Mouse (Mus musculus): ENCODE data around the gene Bik. TPM values are rescaled to one million over a fixed set of nuclear protein-coding genes. Genes with fewer than 3 reads are reported as not detected.

The Bik gene
- polyA plus RNA-seq, 1 experiment from 2014 or later = 3.2 TPM

- ATAC-seq (ENCODE audit: insufficient number of reproducible peaks, low FRiP score, low TSS enrichment, low read depth) = no peak
- Histone ChIP-seq H3K4me3 (ENCODE audit: low read depth, low read length) (no peak overlapping the region), H3K36me3 (ENCODE audit: control insufficient read depth, insufficient read depth, low read length) (peaks cover 8% of the 10 kb centered on the region; the same call in 1 of the 2 replicates), H3K27me3 (ENCODE audit: control insufficient read depth, insufficient read depth, low read length) (no peaks in the 10 kb centered on the region), H3K27ac (replicated peaks; ENCODE audit: low read depth, low read length) (no peak overlapping the region), H3K4me1 (ENCODE audit: control insufficient read depth, insufficient read depth, low read length) (no peaks in the 10 kb centered on the region), H3K4me2 (ENCODE audit: low read depth, severe bottlenecking) (no peak overlapping the region), H3K9ac (ENCODE audit: low read length) (no peak overlapping the region), H3K9me3 (ENCODE audit: control insufficient read depth, low read length) (no peaks in the 10 kb centered on the region)
- 84% methylated on average over 5 of the region's 5 CpGs for WGBS
- DNase-seq (ENCODE audit: low spot score) = no peak
Observed at GRCm38 (mm10) chr15:83571636-83572035, 45.0 kb downstream of the Bik start.

- no peak overlapping the region for H3K4me3 ChIP-seq (ENCODE audit: low read depth, low read length)
- no peak for ATAC-seq (ENCODE audit: insufficient number of reproducible peaks, low FRiP score, low TSS enrichment, low read depth)
- WGBS = 84% methylated on average over 4 of the region's 4 CpGs
Observed at GRCm38 (mm10) chr15:83572132-83572531, 45.5 kb downstream of the Bik start.

GRCm38 (mm10) chr15:83573606-83574005, 46.9 kb downstream of the Bik start:
- H3K27ac ChIP-seq (replicated peaks; ENCODE audit: low read depth, low read length) = no peak overlapping the region
- no peak overlapping the region for H3K4me3 ChIP-seq (ENCODE audit: low read depth, low read length)
- 96% methylated on average over 12 of the region's 12 CpGs for WGBS
- no peaks in the 10 kb centered on the region for H3K4me1 ChIP-seq (ENCODE audit: control insufficient read depth, insufficient read depth, low read length)
- H3K9ac ChIP-seq (ENCODE audit: low read length) = no peak overlapping the region
- H3K9me3 ChIP-seq (ENCODE audit: control insufficient read depth, low read length) = no peaks in the 10 kb centered on the region
- ATAC-seq (ENCODE audit: insufficient number of reproducible peaks, low FRiP score, low TSS enrichment, low read depth) = no peak
- no peak overlapping the region for H3K4me2 ChIP-seq (ENCODE audit: low read depth, severe bottlenecking)
- peaks cover 8% of the 10 kb centered on the region; the same call in 1 of the 2 replicates for H3K36me3 ChIP-seq (ENCODE audit: control insufficient read depth, insufficient read depth, low read length)
- DNase-seq (ENCODE audit: low spot score) = no peak
- no peaks in the 10 kb centered on the region for H3K27me3 ChIP-seq (ENCODE audit: control insufficient read depth, insufficient read depth, low read length)

More at GRCm38 (mm10) chr15:83572132-83572531, 45.5 kb downstream of the Bik start:
- H3K36me3 ChIP-seq (ENCODE audit: control insufficient read depth, insufficient read depth, low read length) = peaks cover 8% of the 10 kb centered on the region; the same call in 1 of the 2 replicates
- H3K27ac ChIP-seq (replicated peaks; ENCODE audit: low read depth, low read length) = no peak overlapping the region
- H3K9me3 ChIP-seq (ENCODE audit: control insufficient read depth, low read length) = no peaks in the 10 kb centered on the region
- H3K27me3 ChIP-seq (ENCODE audit: control insufficient read depth, insufficient read depth, low read length) = no peaks in the 10 kb centered on the region
- H3K9ac ChIP-seq (ENCODE audit: low read length) = no peak overlapping the region
- no peak for DNase-seq (ENCODE audit: low spot score)
- no peak overlapping the region for H3K4me2 ChIP-seq (ENCODE audit: low read depth, severe bottlenecking)
- H3K4me1 ChIP-seq (ENCODE audit: control insufficient read depth, insufficient read depth, low read length) = no peaks in the 10 kb centered on the region

- Histone ChIP-seq H3K4me1 (ENCODE audit: control insufficient read depth, insufficient read depth, low read length) (no peaks in the 10 kb centered on the region), H3K36me3 (ENCODE audit: control insufficient read depth, insufficient read depth, low read length) (peaks cover 8% of the 10 kb centered on the region; the same call in 1 of the 2 replicates), H3K4me2 (ENCODE audit: low read depth, severe bottlenecking) (no peak overlapping the region), H3K27me3 (ENCODE audit: control insufficient read depth, insufficient read depth, low read length) (no peaks in the 10 kb centered on the region), H3K9ac (ENCODE audit: low read length) (no peak overlapping the region), H3K9me3 (ENCODE audit: control insufficient read depth, low read length) (no peaks in the 10 kb centered on the region), H3K4me3 (ENCODE audit: low read depth, low read length) (no peak overlapping the region), H3K27ac (replicated peaks; ENCODE audit: low read depth, low read length) (no peak overlapping the region)
- ATAC-seq (ENCODE audit: insufficient number of reproducible peaks, low FRiP score, low TSS enrichment, low read depth) (no peak), DNase-seq (ENCODE audit: low spot score) (no peak)
- WGBS = 86% methylated on average over 6 of the region's 6 CpGs
Observed at GRCm38 (mm10) chr15:83574731-83575351, 48.2 kb downstream of the Bik start.

- Histone ChIP-seq H3K27me3 (ENCODE audit: control insufficient read depth, insufficient read depth, low read length) (no peaks in the 10 kb centered on the region), H3K9me3 (ENCODE audit: control insufficient read depth, low read length) (no peaks in the 10 kb centered on the region), H3K4me1 (ENCODE audit: control insufficient read depth, insufficient read depth, low read length) (no peaks in the 10 kb centered on the region), H3K9ac (ENCODE audit: low read length) (no peak overlapping the region), H3K4me2 (ENCODE audit: low read depth, severe bottlenecking) (no peak overlapping the region), H3K36me3 (ENCODE audit: control insufficient read depth, insufficient read depth, low read length) (peaks cover 11% of the 10 kb centered on the region), H3K4me3 (ENCODE audit: low read depth, low read length) (no peak overlapping the region), H3K27ac (replicated peaks; ENCODE audit: low read depth, low read length) (no peak overlapping the region)
- ATAC-seq (ENCODE audit: insufficient number of reproducible peaks, low FRiP score, low TSS enrichment, low read depth) (no peak), DNase-seq (ENCODE audit: low spot score) (no peak)
- WGBS = 97% methylated on average over 8 of the region's 8 CpGs
Observed at GRCm38 (mm10) chr15:83575543-83575942, 48.9 kb downstream of the Bik start.

GRCm38 (mm10) chr15:83576651-83577050, 50.0 kb downstream of the Bik start:
- H3K27me3 ChIP-seq (ENCODE audit: control insufficient read depth, insufficient read depth, low read length) = no peaks in the 10 kb centered on the region
- ATAC-seq (ENCODE audit: insufficient number of reproducible peaks, low FRiP score, low TSS enrichment, low read depth) = no peak
- H3K4me3 ChIP-seq (ENCODE audit: low read depth, low read length) = no peak overlapping the region
- 92% methylated on average over 9 of the region's 9 CpGs for WGBS
- H3K27ac ChIP-seq (replicated peaks; ENCODE audit: low read depth, low read length) = no peak overlapping the region
- no peak overlapping the region for H3K4me2 ChIP-seq (ENCODE audit: low read depth, severe bottlenecking)
- no peak overlapping the region for H3K9ac ChIP-seq (ENCODE audit: low read length)
- H3K4me1 ChIP-seq (ENCODE audit: control insufficient read depth, insufficient read depth, low read length) = no peaks in the 10 kb centered on the region
- DNase-seq (ENCODE audit: low spot score) = no peak
- H3K36me3 ChIP-seq (ENCODE audit: control insufficient read depth, insufficient read depth, low read length) = peaks cover 18% of the 10 kb centered on the region
- no peaks in the 10 kb centered on the region for H3K9me3 ChIP-seq (ENCODE audit: control insufficient read depth, low read length)

GRCm38 (mm10) chr15:83582931-83583330, 56.3 kb downstream of the Bik start:
- ATAC-seq (ENCODE audit: insufficient number of reproducible peaks, low FRiP score, low TSS enrichment, low read depth) = no peak
- H3K27me3 ChIP-seq (ENCODE audit: control insufficient read depth, insufficient read depth, low read length) = no peaks in the 10 kb centered on the region
- H3K4me2 ChIP-seq (ENCODE audit: low read depth, severe bottlenecking) = no peak overlapping the region
- H3K27ac ChIP-seq (replicated peaks; ENCODE audit: low read depth, low read length) = no peak overlapping the region
- H3K9me3 ChIP-seq (ENCODE audit: control insufficient read depth, low read length) = peaks cover 2% of the 10 kb centered on the region; the same call in 1 of the 2 replicates
- H3K36me3 ChIP-seq (ENCODE audit: control insufficient read depth, insufficient read depth, low read length) = peaks cover 33% of the 10 kb centered on the region
- no peak overlapping the region for H3K9ac ChIP-seq (ENCODE audit: low read length)
- 88% methylated on average over 4 of the region's 4 CpGs for WGBS
- DNase-seq (ENCODE audit: low spot score) = no peak
- H3K4me3 ChIP-seq (ENCODE audit: low read depth, low read length) = no peak overlapping the region
- H3K4me1 ChIP-seq (ENCODE audit: control insufficient read depth, insufficient read depth, low read length) = no peaks in the 10 kb centered on the region

GRCm38 (mm10) chr15:83583419-83584156, 56.9 kb downstream of the Bik start:
- H3K27ac ChIP-seq (replicated peaks; ENCODE audit: low read depth, low read length) = no peak overlapping the region
- H3K4me2 ChIP-seq (ENCODE audit: low read depth, severe bottlenecking) = no peak overlapping the region
- DNase-seq (ENCODE audit: low spot score) (peak; percentile 51), ATAC-seq (ENCODE audit: insufficient number of reproducible peaks, low FRiP score, low TSS enrichment, low read depth) (no peak)
- WGBS = 80% methylated on average over 8 of the region's 8 CpGs
- H3K9me3 ChIP-seq (ENCODE audit: control insufficient read depth, low read length) = peaks cover 2% of the 10 kb centered on the region; the same call in 1 of the 2 replicates
- peaks cover 38% of the 10 kb centered on the region for H3K36me3 ChIP-seq (ENCODE audit: control insufficient read depth, insufficient read depth, low read length)
- H3K4me1 ChIP-seq (ENCODE audit: control insufficient read depth, insufficient read depth, low read length) = no peaks in the 10 kb centered on the region
- H3K27me3 ChIP-seq (ENCODE audit: control insufficient read depth, insufficient read depth, low read length) = no peaks in the 10 kb centered on the region
- H3K9ac ChIP-seq (ENCODE audit: low read length) = no peak overlapping the region
- no peak overlapping the region for H3K4me3 ChIP-seq (ENCODE audit: low read depth, low read length)
